Mouse (Mus musculus) small intestine, adult 2 months (tissue): ENCODE results near the gene Kif5a.

ENCODE experiments used
- CTCF ChIP-seq: fragments of 200-500 bp; IDR thresholded peaks from 2 replicates; pipeline ENCODE4 v1.5.1; 2012; ENCODE audit warnings: low read depth, mild to moderate bottlenecking, control low read depth, inconsistent platforms, low read length, moderate library complexity, mixed read lengths; ENCODE audit not compliant: insufficient replicate concordance, insufficient read length; ENCODE audit errors: extremely low read depth
- POLR2A ChIP-seq: fragments of 200-500 bp; IDR thresholded peaks from 2 replicates; pipeline ENCODE4 v1.6.1; 2012; ENCODE audit warnings: low read depth, mild to moderate bottlenecking, control low read depth, inconsistent platforms, low read length, moderate library complexity

DNA sequence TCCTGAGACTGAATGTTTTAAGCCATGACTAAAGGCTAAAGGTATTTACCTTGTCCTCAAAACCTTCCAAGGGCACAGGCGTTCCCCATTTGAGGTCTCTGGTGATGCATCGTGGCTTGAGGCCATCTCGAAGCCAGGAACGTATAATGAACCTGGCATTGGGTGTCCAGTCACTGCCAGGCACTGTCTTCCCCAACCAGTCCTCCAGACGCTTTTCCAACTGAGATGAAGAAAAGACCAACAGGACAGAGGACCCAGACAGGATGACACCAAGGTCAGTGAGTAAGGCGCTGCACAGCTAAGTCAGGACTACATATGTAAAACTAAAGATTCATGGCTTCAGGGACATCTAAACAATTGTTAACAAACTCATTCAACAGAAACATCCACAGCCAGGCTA lies 37.2 kb upstream of the Kif5a start:
- TF ChIP-seq CTCF (no peak), POLR2A (no peak)
